Mouse (Mus musculus): ENCODE measurements around the gene Cfdp1. TPM values are rescaled to one million over a fixed set of nuclear protein-coding genes. Genes with fewer than 3 reads are reported as not detected.

The Cfdp1 gene
- polyA plus RNA-seq, 1 experiment from 2014 or later: 48.9 TPM

- no peak for DNase-seq
- peak overlapping the region; percentile 68 for H3K4me2 ChIP-seq (ENCODE audit: low read depth, low read length)
- H3K9me3 ChIP-seq (ENCODE audit: low read length): no peaks in the 10 kb centered on the region
- H3K4me3 ChIP-seq (ENCODE audit: low read depth, low read length): peak overlapping the region; percentile 59
- H3K27me3 ChIP-seq (ENCODE audit: insufficient read depth, low read length): peaks cover 37% of the 10 kb centered on the region
- peak; percentile 33 for ATAC-seq
- no peaks in the 10 kb centered on the region for H3K36me3 ChIP-seq (replicated peaks; ENCODE audit: insufficient read depth, low read length)
- H3K4me1 ChIP-seq (ENCODE audit: insufficient read depth): peaks cover 45% of the 10 kb centered on the region
- peak overlapping the region; percentile 88 for H3K27ac ChIP-seq (ENCODE audit: low read depth)
- peak overlapping the region; percentile 75 for H3K9ac ChIP-seq (replicated peaks)
- WGBS (ENCODE audit: insufficient replicate concordance): 34% methylated on average over 11 of the region's 11 CpGs
- TF ChIP-seq CTCF (IDR thresholded peaks at IDR 0.05; ENCODE audit: low read depth): no peak
Measured at GRCm38 (mm10) chr8:111742261-111743037, 111.6 kb downstream of the Cfdp1 start.

- WGBS (ENCODE audit: insufficient replicate concordance): 42% methylated on average over 6 of the region's 6 CpGs
Measured at GRCm38 (mm10) chr8:111741556-111741955, 112.5 kb downstream of the Cfdp1 start.

GRCm38 (mm10) chr8:111740994-111741393 is 113.1 kb downstream of the Cfdp1 start:
- Histone ChIP-seq H3K9me3 (ENCODE audit: low read length) (no peaks in the 10 kb centered on the region), H3K4me1 (ENCODE audit: insufficient read depth) (peaks cover 38% of the 10 kb centered on the region), H3K27me3 (ENCODE audit: insufficient read depth, low read length) (peaks cover 32% of the 10 kb centered on the region), H3K27ac (ENCODE audit: low read depth) (peak overlapping the region; percentile 88; the same call in 1 of the 2 replicates), H3K9ac (replicated peaks) (no peak overlapping the region), H3K4me3 (ENCODE audit: low read depth, low read length) (no peak overlapping the region), H3K4me2 (ENCODE audit: low read depth, low read length) (no peak overlapping the region; the same call in 1 of the 2 replicates), H3K36me3 (replicated peaks; ENCODE audit: insufficient read depth, low read length) (no peaks in the 10 kb centered on the region)
- no peak for ATAC-seq
- 56% methylated on average over 8 of the region's 8 CpGs for WGBS (ENCODE audit: insufficient replicate concordance)
- TF ChIP-seq EP300 (IDR thresholded peaks at IDR 0.05; ENCODE audit: low read depth) (no peak), CTCF (IDR thresholded peaks at IDR 0.05; ENCODE audit: low read depth) (no peak)
- no peak for DNase-seq

More at GRCm38 (mm10) chr8:111741556-111741955, 112.5 kb downstream of the Cfdp1 start:
- ATAC-seq (no peak), DNase-seq (no peak)
- H3K27ac ChIP-seq (ENCODE audit: low read depth): peak overlapping the region; percentile 88
- peaks cover 34% of the 10 kb centered on the region for H3K27me3 ChIP-seq (ENCODE audit: insufficient read depth, low read length)
- H3K9me3 ChIP-seq (ENCODE audit: low read length): no peaks in the 10 kb centered on the region
- H3K9ac ChIP-seq (replicated peaks): no peak overlapping the region; the same call in 1 of the 2 replicates
- H3K4me3 ChIP-seq (ENCODE audit: low read depth, low read length): no peak overlapping the region
- H3K4me2 ChIP-seq (ENCODE audit: low read depth, low read length): peak overlapping the region; percentile 68
- no peak for TF ChIP-seq CTCF (IDR thresholded peaks at IDR 0.05; ENCODE audit: low read depth)
- no peak for TF ChIP-seq EP300 (IDR thresholded peaks at IDR 0.05; ENCODE audit: low read depth)
- no peaks in the 10 kb centered on the region for H3K36me3 ChIP-seq (replicated peaks; ENCODE audit: insufficient read depth, low read length)
- H3K4me1 ChIP-seq (ENCODE audit: insufficient read depth): peaks cover 40% of the 10 kb centered on the region

GRCm38 (mm10) chr8:111740301-111740711 is 113.8 kb downstream of the Cfdp1 start:
- no peaks in the 10 kb centered on the region for H3K36me3 ChIP-seq (replicated peaks; ENCODE audit: insufficient read depth, low read length)
- H3K27ac ChIP-seq (ENCODE audit: low read depth): peak overlapping the region; percentile 88
- DNase-seq (no peak), ATAC-seq (no peak)
- 54% methylated on average over 7 of the region's 7 CpGs for WGBS (ENCODE audit: insufficient replicate concordance)
- H3K27me3 ChIP-seq (ENCODE audit: insufficient read depth, low read length): peaks cover 31% of the 10 kb centered on the region
- no peak overlapping the region for H3K9ac ChIP-seq (replicated peaks)
- peak overlapping the region; percentile 26; the same call in 1 of the 2 replicates for H3K4me2 ChIP-seq (ENCODE audit: low read depth, low read length)
- peaks cover 42% of the 10 kb centered on the region for H3K4me1 ChIP-seq (ENCODE audit: insufficient read depth)
- H3K9me3 ChIP-seq (ENCODE audit: low read length): no peaks in the 10 kb centered on the region
- no peak for TF ChIP-seq EP300 (IDR thresholded peaks at IDR 0.05; ENCODE audit: low read depth)
- no peak for TF ChIP-seq CTCF (IDR thresholded peaks at IDR 0.05; ENCODE audit: low read depth)
- H3K4me3 ChIP-seq (ENCODE audit: low read depth, low read length): no peak overlapping the region

GRCm38 (mm10) chr8:111739604-111740003 is 114.5 kb downstream of the Cfdp1 start:
- Histone ChIP-seq H3K4me1 (ENCODE audit: insufficient read depth) (peaks cover 47% of the 10 kb centered on the region), H3K36me3 (replicated peaks; ENCODE audit: insufficient read depth, low read length) (no peaks in the 10 kb centered on the region), H3K9ac (replicated peaks) (no peak overlapping the region), H3K9me3 (ENCODE audit: low read length) (no peaks in the 10 kb centered on the region), H3K27me3 (ENCODE audit: insufficient read depth, low read length) (peaks cover 28% of the 10 kb centered on the region), H3K4me3 (ENCODE audit: low read depth, low read length) (no peak overlapping the region), H3K4me2 (ENCODE audit: low read depth, low read length) (0 out of 2 replicates have a peak overlapping the region, but pooled peaks have one; percentile 26), H3K27ac (ENCODE audit: low read depth) (no peak overlapping the region; the same call in 1 of the 2 replicates)
- DNase-seq (no peak), ATAC-seq (no peak)
- TF ChIP-seq EP300 (IDR thresholded peaks at IDR 0.05; ENCODE audit: low read depth): no peak
- peak; percentile 43 for TF ChIP-seq CTCF (IDR thresholded peaks at IDR 0.05; ENCODE audit: low read depth)
- 41% methylated on average over 7 of the region's 7 CpGs for WGBS (ENCODE audit: insufficient replicate concordance)

- peaks cover 23% of the 10 kb centered on the region for H3K27me3 ChIP-seq (ENCODE audit: insufficient read depth, low read length)
- H3K4me3 ChIP-seq (ENCODE audit: low read depth, low read length): no peak overlapping the region
- ATAC-seq (no peak), DNase-seq (no peak)
- no peak overlapping the region for H3K27ac ChIP-seq (ENCODE audit: low read depth)
- TF ChIP-seq CTCF (IDR thresholded peaks at IDR 0.05; ENCODE audit: low read depth): no peak
- TF ChIP-seq EP300 (IDR thresholded peaks at IDR 0.05; ENCODE audit: low read depth): no peak
- 59% methylated on average over 6 of the region's 6 CpGs for WGBS (ENCODE audit: insufficient replicate concordance)
- H3K9me3 ChIP-seq (ENCODE audit: low read length): no peaks in the 10 kb centered on the region
- H3K4me1 ChIP-seq (ENCODE audit: insufficient read depth): peaks cover 47% of the 10 kb centered on the region
- H3K36me3 ChIP-seq (replicated peaks; ENCODE audit: insufficient read depth, low read length): no peaks in the 10 kb centered on the region
- no peak overlapping the region for H3K9ac ChIP-seq (replicated peaks)
- H3K4me2 ChIP-seq (ENCODE audit: low read depth, low read length): no peak overlapping the region
Measured at GRCm38 (mm10) chr8:111738867-111739266, 115.2 kb downstream of the Cfdp1 start.

All from liver, postnatal 0 days (tissue).